Mouse (Mus musculus) v-Abl transformed pro-B cells (cell line): ENCODE measurements at regions not wholly inside any gene's neighbourhood (a gene's known extent, or its start where the extent isn't known, plus 50 kb on each side); places are given as distances from the start of the nearest gene placed in this dataset.

Experiments used
- in situ Hi-C, 2 experiments: fragments of 400-800 bp; cut with MboI; formaldehyde crosslinking; loops; one replicate each; pipeline ENCODE4 v1.15.1; 2025; ENCODE audit not compliant: unreplicated experiment in 2 of 2

DNA sequence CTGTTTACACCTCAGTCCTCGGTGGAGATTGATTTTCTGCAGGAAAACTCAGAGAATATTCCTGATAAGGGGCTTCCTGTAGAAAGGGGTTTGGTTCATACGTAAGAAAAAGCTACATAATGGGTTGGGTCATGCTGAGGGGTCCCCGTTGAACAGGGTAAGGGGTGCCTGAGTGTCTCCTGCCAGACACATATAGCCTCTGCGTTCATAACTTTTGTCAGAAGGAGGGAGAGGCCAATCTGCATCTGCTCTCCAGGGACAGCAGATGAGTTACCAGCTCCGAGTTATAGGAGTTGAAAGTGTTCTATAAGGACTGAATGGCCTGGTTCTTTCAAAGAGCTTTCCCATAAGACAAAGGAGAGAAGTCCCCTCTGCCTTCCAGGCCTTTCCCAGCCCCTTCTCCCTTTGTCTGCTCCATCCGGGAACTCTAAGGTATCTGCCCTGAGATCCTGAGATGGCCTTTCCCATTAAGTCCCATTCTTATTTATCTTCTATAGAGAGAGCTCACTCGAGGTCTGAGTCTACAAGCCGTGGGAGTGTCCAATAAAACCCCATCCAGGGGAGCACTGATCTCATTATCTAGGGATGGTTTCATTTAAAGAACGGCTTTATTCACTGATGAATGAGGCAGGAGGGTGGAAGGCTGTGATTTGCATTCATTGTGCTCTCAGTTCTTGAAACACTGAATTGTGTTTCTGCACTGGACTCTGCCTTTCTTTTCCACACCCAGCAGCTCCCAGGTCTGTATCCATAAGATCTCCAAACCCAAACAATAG, 240.0 kb upstream of the Thbs1 start:
- in situ Hi-C loops: no loop called here

DNA sequence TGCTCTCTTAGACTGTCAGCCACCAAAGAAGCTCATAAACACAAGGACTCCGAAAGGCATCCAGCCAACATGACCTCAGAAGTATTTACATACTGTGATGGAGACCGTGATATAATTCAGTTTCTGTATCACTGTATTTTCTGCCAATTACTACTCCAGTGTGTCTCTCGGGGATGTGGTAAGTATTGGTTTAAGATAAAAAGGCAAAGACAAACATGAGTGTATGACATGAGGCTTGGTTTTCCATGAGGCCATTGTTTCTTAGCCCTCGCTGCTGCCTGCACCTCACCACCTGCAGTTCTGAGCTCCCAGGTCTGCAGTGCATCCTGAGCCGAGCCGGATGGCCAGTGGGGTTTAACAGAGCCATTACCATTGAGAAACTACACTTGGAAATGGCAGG, 233.9 kb upstream of the Thbs1 start:
- in situ Hi-C loops: no loop called here

DNA sequence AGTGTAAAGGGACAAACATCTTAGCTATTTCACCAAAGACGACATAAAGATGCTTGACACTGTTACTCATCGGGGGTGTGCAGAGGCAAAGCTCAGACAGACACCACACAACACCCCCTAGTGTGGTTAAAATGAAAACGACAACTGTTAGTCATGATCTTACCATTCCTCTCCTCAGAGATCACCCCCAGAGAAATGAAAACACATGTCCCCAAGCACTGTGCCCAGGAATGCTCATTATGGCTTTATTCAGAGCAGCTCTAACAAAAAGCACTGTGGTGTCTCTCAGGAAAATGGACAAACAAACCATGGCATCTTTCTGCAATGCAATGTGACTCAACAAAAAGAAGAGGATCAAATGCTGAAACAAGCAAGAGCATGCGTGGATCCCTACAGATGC, 229.5 kb upstream of the Thbs1 start:
- in situ Hi-C loops: no loop called here

GRCm38 (mm10) chr2:117882890-117883289, 228.8 kb upstream of the Thbs1 start:
- in situ Hi-C loops: no loop called here

DNA sequence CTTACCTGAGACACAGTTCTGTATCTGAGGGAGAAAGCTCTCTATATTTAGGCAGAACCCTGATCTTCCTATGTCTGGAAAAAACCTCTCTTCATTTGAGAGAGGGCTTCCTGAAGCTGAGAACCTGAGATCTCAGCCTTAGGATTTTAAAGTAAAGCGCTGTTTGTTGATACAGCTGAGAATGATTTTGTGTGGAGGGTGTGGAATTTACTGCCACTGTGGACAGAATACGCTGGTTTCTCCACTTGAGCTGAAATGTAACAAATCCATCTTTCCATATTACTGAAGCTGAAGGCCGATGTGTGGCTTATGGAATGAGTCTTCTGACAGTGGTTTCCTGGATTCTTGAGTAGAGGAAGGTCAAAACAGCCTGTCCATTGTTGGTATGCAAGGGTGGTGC, 225.2 kb upstream of the Thbs1 start:
- in situ Hi-C loops: no loop called here

DNA sequence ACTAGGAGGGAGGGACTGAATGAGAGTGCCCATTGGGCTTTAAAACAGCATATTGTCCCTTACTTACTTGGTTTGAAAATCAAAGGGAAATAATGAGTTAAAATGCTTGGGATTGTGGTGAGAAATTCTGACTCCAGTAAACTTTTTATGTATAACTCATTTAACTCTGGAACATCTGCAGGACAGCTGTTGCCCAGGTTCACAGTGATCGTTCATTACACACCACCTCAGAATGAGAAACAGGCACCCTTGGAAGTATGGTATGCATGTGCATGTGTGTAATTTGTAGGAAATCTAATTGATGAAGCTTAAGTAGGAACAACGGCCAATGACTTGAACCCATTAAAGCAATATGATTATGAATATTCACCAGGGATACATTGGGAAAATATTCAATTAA, 210.4 kb upstream of the Thbs1 start:
- in situ Hi-C loops: no loop called here

DNA sequence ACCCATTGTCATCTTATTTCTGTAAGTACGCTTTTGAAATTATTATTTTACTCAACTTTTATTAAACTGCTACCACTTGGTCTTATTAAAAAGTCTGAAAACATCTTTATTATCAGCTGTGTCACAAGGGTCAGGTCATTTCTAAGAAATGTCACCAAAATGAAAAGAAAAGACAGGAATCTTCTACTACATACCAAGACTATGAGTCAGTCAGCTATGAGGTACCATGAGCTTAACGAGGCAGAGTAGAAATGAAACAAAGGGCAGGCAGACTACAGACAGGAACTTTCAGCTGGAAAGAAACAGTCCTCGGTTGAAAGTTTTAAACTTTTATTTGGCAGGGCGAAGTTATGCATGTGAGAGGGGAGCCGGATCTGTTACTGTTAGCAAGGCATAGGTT, 208.8 kb upstream of the Thbs1 start:
- in situ Hi-C loops: no loop called here

DNA sequence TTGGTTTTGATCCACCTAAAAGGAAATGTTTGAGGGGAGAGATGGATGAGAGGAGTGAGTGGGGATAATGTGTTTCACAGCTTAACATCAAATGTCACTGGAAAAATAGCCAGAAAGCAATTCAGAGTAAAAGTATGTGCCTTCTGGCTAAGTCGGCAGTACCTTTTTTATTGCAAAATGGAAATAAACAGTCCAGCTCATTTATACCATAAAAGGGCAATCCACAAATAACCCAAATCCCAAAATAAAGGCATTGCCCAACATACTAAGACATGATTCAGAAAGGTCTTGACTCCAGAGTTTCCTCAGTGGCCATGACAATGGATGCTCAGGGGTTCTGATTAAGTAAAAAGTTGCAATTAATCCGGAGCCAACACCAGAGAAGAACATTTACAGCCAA, 208.0 kb upstream of the Thbs1 start:
- in situ Hi-C loops: no loop called here

DNA sequence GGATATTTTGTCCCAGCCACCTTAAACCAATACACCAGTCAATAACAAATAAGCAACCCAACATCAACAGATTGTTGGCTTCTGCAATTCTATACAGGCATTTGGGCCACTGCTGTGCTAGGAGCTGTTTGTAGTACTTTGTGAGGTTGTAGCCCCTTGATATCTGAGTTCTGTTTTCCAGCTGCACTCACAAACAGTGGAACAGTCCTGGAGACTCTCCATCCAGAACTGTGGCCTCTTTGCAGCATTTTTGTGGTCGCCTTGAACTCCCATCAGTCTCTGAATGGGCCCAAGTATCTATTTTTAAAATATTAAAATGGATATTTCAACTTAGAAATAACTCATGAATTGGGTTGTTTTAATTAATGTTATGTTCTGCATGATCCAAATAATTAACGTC, 205.2 kb upstream of the Thbs1 start:
- in situ Hi-C loops: no loop called here

- in situ Hi-C loops: loop anchor here in 1 of 2 experiments (5.0 kb wide), 2 partner anchors 123 to 197 kb away; no protein-coding TSS in a partner anchor
Measured at GRCm38 (mm10) chr2:117910781-117911180, 200.9 kb upstream of the Thbs1 start.

DNA sequence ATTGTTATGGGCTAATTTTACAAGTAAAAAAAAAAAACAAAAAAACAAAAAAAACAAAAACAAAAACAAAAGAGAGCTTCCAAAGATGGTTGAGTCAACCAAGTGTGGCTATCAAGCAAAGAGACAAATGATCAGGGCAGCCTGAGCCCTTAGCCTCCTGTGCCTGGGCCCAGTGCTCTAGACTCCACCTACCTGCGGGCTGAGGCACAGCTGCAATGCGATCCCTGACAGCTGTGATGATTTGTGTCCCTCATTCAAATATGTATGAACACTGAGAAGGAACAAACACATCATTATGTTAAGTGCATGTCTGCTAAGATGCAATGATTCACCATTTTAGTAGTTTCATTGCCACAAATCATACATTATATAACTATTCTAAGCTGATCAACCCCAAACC, 199.0 kb upstream of the Thbs1 start:
- in situ Hi-C loops: loop anchor here in 1 of 2 experiments (5.0 kb wide), 2 partner anchors 125 to 195 kb away; no protein-coding TSS in a partner anchor

GRCm38 (mm10) chr2:117913846-117914245, 197.8 kb upstream of the Thbs1 start:
- in situ Hi-C loops: loop anchor here in 1 of 2 experiments (5.0 kb wide), 2 partner anchors 127 to 193 kb away; no protein-coding TSS in a partner anchor

DNA sequence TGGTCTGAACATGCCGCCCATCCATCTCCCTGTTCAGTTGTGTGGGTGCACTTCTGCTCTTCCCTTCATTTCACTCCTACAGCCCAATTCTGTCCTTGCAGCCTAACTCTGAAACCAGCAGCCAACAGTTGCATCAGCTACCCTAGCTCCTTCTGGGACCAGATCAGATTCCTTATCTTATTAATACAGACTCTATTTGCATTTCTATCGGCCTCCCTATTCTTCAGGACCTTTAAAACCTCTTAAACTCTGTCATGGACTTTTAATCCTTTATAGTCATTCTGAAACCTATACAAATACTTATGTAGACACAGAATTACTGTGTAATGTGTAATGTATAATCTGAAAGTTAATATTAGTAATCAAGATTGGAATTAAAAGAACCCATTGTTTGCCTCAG, 195.9 kb upstream of the Thbs1 start:
- in situ Hi-C loops: no loop called here

DNA sequence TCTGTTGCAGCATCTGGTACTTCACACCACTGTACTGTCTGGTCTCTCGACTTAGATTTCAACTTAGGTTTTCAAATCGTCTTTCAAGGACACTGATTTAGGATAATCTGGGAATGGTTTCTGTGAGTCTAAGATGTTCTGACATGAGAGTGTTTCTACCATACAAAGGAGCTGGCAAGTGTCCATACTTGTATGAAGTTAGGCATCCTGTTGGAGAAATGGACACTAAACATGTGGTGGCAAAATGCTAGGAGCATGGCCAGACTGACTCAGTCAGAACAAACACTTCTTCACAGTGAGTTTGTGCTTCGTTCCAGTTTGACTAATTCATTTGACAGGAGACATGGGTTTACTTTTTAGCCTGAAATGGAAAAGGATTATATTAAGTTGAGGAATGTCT, 194.5 kb upstream of the Thbs1 start:
- in situ Hi-C loops: no loop called here

GRCm38 (mm10) chr2:117924877-117925276, 186.8 kb upstream of the Thbs1 start:
- in situ Hi-C loops: no loop called here

DNA sequence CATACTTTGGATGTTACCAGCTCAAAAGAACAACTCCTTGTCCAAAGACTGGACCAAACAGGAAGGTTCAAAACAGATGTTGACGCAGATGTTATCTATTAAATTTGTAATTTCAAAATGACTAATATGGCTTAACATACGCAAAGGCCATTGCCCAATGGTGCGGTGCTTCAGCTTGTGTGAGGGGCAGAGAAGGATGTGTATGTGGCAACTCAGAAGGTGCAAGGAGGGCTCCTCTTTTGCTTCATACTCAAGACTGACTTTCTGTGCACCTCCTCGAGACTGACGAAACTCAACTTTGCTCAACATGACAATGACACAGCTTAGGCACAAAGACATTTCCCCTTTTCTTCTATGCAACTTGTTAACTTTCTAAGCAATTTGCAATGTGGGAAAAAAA, 186.3 kb upstream of the Thbs1 start:
- in situ Hi-C loops: no loop called here

DNA sequence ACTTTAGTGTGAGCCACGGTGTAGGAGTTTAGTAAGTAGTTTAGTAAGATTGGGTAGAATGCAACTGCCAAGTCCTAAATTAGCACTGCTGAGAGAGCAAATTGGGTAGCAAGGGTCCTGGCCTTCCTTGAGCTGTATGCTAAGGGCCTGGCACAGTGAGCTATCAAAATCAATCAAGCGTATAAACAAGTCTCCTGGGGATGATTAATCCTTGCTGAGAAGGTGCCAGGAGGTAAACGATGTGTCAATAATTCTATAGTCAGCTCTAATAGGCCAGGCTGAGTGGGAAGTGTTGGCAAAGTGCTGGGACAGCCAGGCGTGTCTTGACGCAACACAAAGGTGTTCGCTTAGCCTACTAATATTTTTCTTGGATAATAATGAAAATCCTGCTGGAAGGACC, 183.6 kb upstream of the Thbs1 start:
- in situ Hi-C loops: no loop called here

DNA sequence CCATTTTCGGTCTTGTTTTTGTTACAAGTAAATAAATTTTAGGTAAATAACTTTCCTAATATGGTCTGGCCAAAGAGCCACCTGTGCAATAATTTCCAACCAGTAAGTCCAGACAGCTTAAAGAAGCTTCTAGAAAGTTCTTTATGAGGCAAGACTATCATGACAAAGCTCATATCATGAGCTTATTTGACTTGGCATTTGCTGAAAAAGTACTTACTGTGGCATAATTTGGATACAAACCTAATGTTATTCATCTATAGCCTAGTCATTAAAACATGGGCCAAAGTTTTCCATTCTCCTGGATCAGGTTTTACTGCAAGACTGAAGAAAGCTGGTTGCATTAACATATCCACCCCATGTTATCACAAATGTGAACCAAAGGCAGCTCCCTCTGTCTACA, 182.1 kb upstream of the Thbs1 start:
- in situ Hi-C loops: no loop called here

DNA sequence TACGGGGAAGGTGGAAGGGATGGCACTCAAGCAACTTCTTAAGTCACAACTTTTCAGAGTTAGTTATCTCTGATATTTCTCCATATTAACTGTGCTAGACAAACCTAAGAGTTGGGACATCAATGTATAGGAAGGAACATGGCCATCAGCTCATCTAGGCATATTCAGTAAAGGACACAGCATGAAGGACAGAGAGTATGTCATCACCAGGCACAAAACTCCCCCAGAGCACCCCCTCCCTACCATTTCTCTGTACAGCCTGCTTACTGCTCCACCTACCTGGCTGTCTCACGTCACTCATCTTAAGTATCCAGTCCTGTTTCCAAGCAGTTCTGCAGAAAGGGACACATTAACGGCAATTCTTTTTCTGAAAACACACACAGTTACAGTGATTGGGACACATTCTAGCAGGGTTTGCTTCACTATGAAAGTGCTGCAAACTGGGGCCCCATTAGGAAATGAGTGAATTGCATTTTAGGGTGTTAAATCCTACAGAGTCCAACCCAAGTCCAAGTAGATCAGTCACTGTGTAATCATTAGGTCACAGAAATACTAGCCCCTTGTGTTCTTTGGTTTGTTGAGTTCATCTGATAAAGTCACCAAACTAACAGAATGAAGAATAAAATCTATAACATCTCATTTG, 180.7 kb upstream of the Thbs1 start:
- in situ Hi-C loops: no loop called here

DNA sequence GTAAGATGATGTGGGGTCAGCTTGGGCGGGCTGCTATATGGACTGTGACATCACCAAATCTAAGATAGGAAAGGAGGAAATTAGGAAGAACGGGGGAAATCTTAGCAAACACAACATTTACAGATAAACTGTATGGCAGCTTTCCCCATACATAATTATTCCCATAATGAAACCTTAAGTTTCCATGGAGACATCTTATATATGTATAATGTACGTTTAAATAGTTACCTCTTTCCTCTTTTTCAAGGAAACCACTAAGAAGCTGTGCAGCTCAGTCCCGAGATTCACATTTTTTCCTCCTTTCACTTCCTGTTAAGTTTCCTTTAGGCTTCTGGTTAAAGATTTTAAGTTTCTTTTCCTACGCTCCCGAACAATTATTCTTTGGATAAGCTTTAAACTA, 175.1 kb upstream of the Thbs1 start:
- in situ Hi-C loops: no loop called here

- in situ Hi-C loops: no loop called here
Measured at GRCm38 (mm10) chr2:117938283-117939049, 173.2 kb upstream of the Thbs1 start.
